9 mouse cellular contexts compared by ENCODE assay signal in the genomic region with DNA sequence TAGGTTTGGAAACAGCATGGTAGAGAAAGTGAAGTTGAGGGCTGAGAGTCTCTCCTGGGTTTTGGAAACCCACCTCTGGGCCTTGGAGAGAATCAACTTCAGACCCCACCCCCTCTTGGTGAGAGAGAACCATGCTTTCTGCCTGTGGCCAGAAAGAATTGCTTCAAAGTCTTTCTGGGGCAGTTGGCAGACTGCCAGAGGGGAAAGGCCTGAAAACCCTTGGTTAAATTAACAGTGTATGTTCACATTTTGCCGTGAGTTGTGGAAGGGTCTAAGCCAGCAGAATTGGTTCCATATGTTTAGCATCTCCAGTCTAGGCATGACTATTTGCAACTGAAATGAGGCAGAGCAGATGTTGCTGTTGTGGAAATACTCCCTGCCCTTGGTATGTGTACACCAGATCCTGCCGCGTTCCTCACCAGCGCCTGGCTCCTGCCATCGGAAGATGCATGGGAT. TPM values are rescaled to one million over a fixed set of nuclear protein-coding genes. Genes with fewer than 3 reads are reported as not detected.
A peak's percentile ranks its signal among the peaks of the same experiment; 100 is the strongest.
DNase-seq lines count a peak whose midpoint lies in the region; ATAC-seq and TF ChIP-seq lines count a peak whose summit lies in the region.
"Had no signal": no experiment of that assay in that cellular context is flagged by ENCODE, and none has a peak within 500 bp of the region (broad histone marks: within the 10 kb centered on the region; RNA-seq: fewer than 3 reads in every experiment).

No protein-coding gene starts in this region.

- H3K4me1 ChIP-seq in heart, embryonic 12.5 days (replicated peaks), result peaks cover 31% of the 10 kb centered on the region
- peaks cover 12% of the 10 kb centered on the region; the same call in 1 of the 2 replicates for H3K4me1 ChIP-seq in hindbrain, embryonic 13.5 days (replicated peaks)
- peaks cover 86% of the 10 kb centered on the region for H3K4me1 ChIP-seq in limb, embryonic 12.5 days (replicated peaks)

- no peak for DNase-seq in heart, adult 8-10 months (ENCODE audit: low spot score)
- DNase-seq in brain, embryonic 14.5 days (ENCODE audit: low read depth), result peak; percentile 74
- peak; percentile 16 for DNase-seq in ovary, postnatal 10 days (ENCODE audit: low spot score)
- no peak for DNase-seq in c-Kit-positive CD71-positive TER-119-positive erythroid progenitor cells, embryonic 14.5 days (ENCODE audit: low spot score)
- DNase-seq in thymus, postnatal 10 days (ENCODE audit: low spot score in 2 of 2), result no peak

- H3K9ac ChIP-seq in heart, embryonic 12.5 days, result no peak overlapping the region
- H3K9ac ChIP-seq in hindbrain, embryonic 13.5 days, result no peak overlapping the region
- H3K9ac ChIP-seq in limb, embryonic 12.5 days (replicated peaks), result no peak overlapping the region
- H3K9ac ChIP-seq: neural tube, embryonic 12.5 days had no signal

- peak overlapping the region; percentile 62 for H3K27ac ChIP-seq in heart, embryonic 12.5 days (ENCODE audit: poor library complexity, severe bottlenecking)
- peak overlapping the region; percentile 66 for H3K27ac ChIP-seq in hindbrain, embryonic 13.5 days
- peak overlapping the region; percentile 98 for H3K27ac ChIP-seq in limb, embryonic 12.5 days
- H3K27ac ChIP-seq: neural tube, embryonic 12.5 days had no signal

- H3K36me3 ChIP-seq in heart, embryonic 12.5 days, result no peaks in the 10 kb centered on the region
- H3K36me3 ChIP-seq in hindbrain, embryonic 13.5 days, result no peaks in the 10 kb centered on the region
- peaks cover 17% of the 10 kb centered on the region; the same call in 1 of the 2 replicates for H3K36me3 ChIP-seq in limb, embryonic 12.5 days
- H3K36me3 ChIP-seq: neural tube, embryonic 12.5 days had no signal

- no peaks in the 10 kb centered on the region for H3K27me3 ChIP-seq in heart, embryonic 12.5 days (replicated peaks)
- no peaks in the 10 kb centered on the region for H3K27me3 ChIP-seq in hindbrain, embryonic 13.5 days
- H3K27me3 ChIP-seq in limb, embryonic 12.5 days, result no peaks in the 10 kb centered on the region
- H3K27me3 ChIP-seq: neural tube, embryonic 12.5 days had no signal

- TF ChIP-seq CTCF in brain, embryonic 14.5 days (IDR thresholded peaks at IDR 0.05; ENCODE audit: borderline replicate concordance, extremely low read depth, insufficient read depth, insufficient read length), result no peak

- 59% methylated on average over 5 of the region's 5 CpGs for WGBS in heart, embryonic 12.5 days
- WGBS in hindbrain, embryonic 13.5 days, result 62% methylated on average over 5 of the region's 5 CpGs
- WGBS in limb, embryonic 12.5 days, result 5% methylated on average over 5 of the region's 5 CpGs

- H3K4me2 ChIP-seq in heart, embryonic 12.5 days, result no peak overlapping the region
- no peak overlapping the region for H3K4me2 ChIP-seq in hindbrain, embryonic 13.5 days
- H3K4me2 ChIP-seq in limb, embryonic 12.5 days, result peak overlapping the region; percentile 48
- H3K4me2 ChIP-seq: neural tube, embryonic 12.5 days had no signal

- ATAC-seq in heart, embryonic 12.5 days (ENCODE audit: insufficient number of reproducible peaks, low FRiP score), result no peak
- ATAC-seq in hindbrain, embryonic 13.5 days (ENCODE audit: low FRiP score), result no peak
- peak; percentile 85 for ATAC-seq in limb, embryonic 12.5 days (ENCODE audit: insufficient number of reproducible peaks, insufficient read depth, low FRiP score, low TSS enrichment, low read depth)

- H3K9me3 ChIP-seq in heart, embryonic 12.5 days (replicated peaks), result no peaks in the 10 kb centered on the region
- no peaks in the 10 kb centered on the region for H3K9me3 ChIP-seq in hindbrain, embryonic 13.5 days
- H3K9me3 ChIP-seq in limb, embryonic 12.5 days, result no peaks in the 10 kb centered on the region
- H3K9me3 ChIP-seq: neural tube, embryonic 12.5 days had no signal

- no peak for TF ChIP-seq POLR2A in brain, embryonic 14.5 days (IDR thresholded peaks at IDR 0.05; ENCODE audit: borderline replicate concordance, extremely low read depth, insufficient read depth, insufficient read length, poor library complexity, severe bottlenecking)

- H3K4me3 ChIP-seq in heart, embryonic 12.5 days, result no peak overlapping the region
- no peak overlapping the region for H3K4me3 ChIP-seq in hindbrain, embryonic 13.5 days
- H3K4me3 ChIP-seq in limb, embryonic 12.5 days (replicated peaks), result no peak overlapping the region
- H3K4me3 ChIP-seq: neural tube, embryonic 12.5 days had no signal

RNA-seq across cellular contexts. Expression of a gene that starts 14.8 kb away (rescaled TPM):
- polyA plus RNA-seq in heart, embryonic 12.5 days (2016; fragmentation: Nextera tagmentation; extraction: Ambion mirVana), result 5.0 and 6.0 TPM in 2 replicates
- total RNA-seq in heart, adult 8-10 months (2022), result 1 to 10 TPM; 4.4 to 5.3 (median 4.5) TPM
- polyA plus RNA-seq in brain, embryonic 14.5 days (2012; rRNA removed), result 0.73 and 1.7 TPM in 2 replicates
- polyA plus RNA-seq in hindbrain, embryonic 13.5 days (2015; fragmentation: Nextera tagmentation; extraction: Ambion mirVana), result 2.0 and 2.1 TPM in 2 replicates
- polyA plus RNA-seq in limb, embryonic 12.5 days (2016; fragmentation: Nextera tagmentation; extraction: Ambion mirVana), result 20.0 and 21.0 TPM in 2 replicates

RNA-seq across cellular contexts. Expression of a gene that starts 26.4 kb away (rescaled TPM):
- 58.9 and 63.6 TPM in 2 replicates for polyA plus RNA-seq in heart, embryonic 12.5 days (2016; fragmentation: Nextera tagmentation; extraction: Ambion mirVana)
- 10 to 100 TPM; 37.2 to 41.3 (median 39.1) TPM for total RNA-seq in heart, adult 8-10 months (2022)
- polyA plus RNA-seq in brain, embryonic 14.5 days (2012; rRNA removed), result 52.1 and 63.7 TPM in 2 replicates
- 44.3 and 45.4 TPM in 2 replicates for polyA plus RNA-seq in hindbrain, embryonic 13.5 days (2015; fragmentation: Nextera tagmentation; extraction: Ambion mirVana)
- polyA plus RNA-seq in limb, embryonic 12.5 days (2016; fragmentation: Nextera tagmentation; extraction: Ambion mirVana), result 89.8 and 90.0 TPM in 2 replicates

Comparison
In these comparisons a context has a peak if more than half of its experiments do, and no peak if none do; other contexts are left out.
1. DNase-seq: peak in brain, embryonic 14.5 days (single experiment) and ovary, postnatal 10 days (single experiment); none in heart, adult 8-10 months (single experiment), c-Kit-positive CD71-positive TER-119-positive erythroid progenitor cells, embryonic 14.5 days (single experiment) and thymus, postnatal 10 days (0 of 2).
2. Peak in every context shown above with its lines, with median percentiles within 50 percentile points of each other: H3K27ac ChIP-seq.